Mouse (Mus musculus) kidney, postnatal 4 days (tissue): Measurements from ENCODE around the gene Gm10322.
A peak's percentile ranks its signal among the peaks of the same experiment; 100 is the strongest.

Source experiments
- DNase-seq, 2 experiments: peaks; one replicate each; pipeline ENCODE4 v3.0.0; 2021; ENCODE audit warnings: mixed read lengths in 2 of 2

Gene Gm10322

DNA sequence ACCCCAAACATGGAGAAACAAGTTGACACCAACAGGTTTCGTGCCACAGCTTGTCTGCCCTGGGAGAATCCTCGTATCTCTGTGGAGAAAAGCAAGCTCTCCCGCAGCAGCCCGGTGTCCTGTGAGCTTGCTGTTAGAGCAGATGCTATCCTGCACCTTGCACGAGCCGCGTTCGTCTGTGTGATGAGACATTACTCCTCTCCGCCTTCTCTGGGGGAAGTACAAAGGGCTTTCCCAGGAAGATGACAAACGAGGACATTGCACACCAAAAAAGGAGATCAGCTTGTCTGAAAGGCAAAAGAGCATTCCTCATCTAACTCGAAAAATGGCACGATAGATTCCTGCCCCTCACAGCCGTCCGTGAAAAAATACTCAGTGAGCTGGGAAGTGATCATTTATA lies 13.0 kb upstream of the Gm10322 start:
- no peak for DNase-seq

GRCm38 (mm10) chr10:59603843-59604242 lies 12.0 kb upstream of the Gm10322 start:
- DNase-seq, result peak in 1 of 2 experiments; percentile 46

DNA sequence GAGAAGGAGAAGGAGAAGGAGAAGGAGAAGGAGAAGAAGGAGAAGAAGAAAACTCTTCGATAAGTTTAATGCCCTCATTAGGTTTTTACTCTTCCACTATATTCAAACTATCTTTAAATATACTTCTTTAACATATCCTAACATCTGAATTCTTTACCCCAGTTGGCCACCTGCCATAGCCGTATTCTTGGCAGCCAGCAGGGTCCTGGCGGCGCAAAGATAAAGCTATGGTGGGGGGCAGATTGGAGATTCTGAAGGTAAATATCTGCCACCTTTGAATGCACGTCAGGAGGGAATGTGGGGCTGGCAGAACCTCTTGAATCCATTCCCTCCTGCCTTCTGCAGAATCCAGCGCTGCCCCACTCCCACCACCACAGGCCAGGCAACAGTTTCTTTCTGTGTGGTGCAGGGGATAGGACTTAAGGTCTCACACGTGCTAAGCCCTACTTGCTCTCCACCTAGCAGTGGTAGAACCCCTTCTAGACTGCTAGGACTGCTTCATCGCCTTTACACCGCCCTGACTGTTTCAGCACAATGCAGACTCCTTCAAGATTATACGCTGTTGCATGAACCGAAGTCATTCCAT lies 10.9 kb upstream of the Gm10322 start:
- DNase-seq, result no peak

- no peak for DNase-seq
Observed at GRCm38 (mm10) chr10:59613276-59613675, 2.6 kb upstream of the Gm10322 start.

GRCm38 (mm10) chr10:59614141-59614540 lies 1.7 kb upstream of the Gm10322 start:
- no peak for DNase-seq

GRCm38 (mm10) chr10:59615411-59615810 lies 452 bp upstream of the Gm10322 start:
- DNase-seq, result no peak

DNA sequence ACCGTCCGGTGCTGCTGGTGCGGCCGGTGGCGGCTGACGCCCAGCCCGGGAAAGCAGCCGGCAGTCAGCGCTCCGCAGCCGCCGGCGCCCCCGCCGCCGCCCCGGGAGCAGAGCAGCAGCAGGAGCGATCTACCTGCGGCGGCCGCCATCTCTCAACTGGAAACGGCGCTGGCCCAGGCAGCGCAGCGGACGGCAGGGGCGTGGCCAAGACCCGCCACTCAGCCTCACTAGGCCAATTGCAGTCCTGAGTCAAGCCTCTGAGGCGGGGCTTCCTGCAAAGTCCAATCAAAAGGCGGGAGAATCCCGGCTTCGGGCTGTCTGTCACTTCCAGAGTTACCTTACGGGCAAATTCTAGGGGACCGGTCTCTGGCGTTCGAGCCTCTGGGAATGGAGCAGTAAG lies 659 bp downstream of the Gm10322 start, which contains the start of gene Mcu:
TSS of gene Mcu (minus strand) at position 171 of the 400 bp plus-strand sequence.
- DNase-seq, result peak; percentile 98

DNA sequence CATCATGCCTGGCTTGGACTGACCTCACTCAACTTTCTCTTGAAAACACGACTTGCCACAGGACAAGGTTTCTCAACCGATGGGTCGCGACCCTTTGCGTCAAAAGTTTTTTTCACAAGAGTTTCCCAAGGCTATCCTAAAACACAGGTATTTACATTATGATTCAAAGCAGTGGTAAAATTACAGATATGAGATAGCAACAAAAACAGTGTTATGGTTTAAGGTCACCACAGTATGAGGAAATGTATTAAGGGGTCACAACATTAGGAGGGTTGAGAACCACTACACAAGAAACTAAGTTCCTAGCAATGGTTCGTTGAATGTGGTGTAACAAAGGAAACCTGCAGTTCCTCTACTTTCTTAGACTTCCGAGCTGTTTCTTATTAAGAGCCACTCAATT lies 1.9 kb downstream of the Gm10322 start:
- no peak for DNase-seq

- no peak for DNase-seq
Observed at GRCm38 (mm10) chr10:59621355-59621754, 5.5 kb downstream of the Gm10322 start.

DNA sequence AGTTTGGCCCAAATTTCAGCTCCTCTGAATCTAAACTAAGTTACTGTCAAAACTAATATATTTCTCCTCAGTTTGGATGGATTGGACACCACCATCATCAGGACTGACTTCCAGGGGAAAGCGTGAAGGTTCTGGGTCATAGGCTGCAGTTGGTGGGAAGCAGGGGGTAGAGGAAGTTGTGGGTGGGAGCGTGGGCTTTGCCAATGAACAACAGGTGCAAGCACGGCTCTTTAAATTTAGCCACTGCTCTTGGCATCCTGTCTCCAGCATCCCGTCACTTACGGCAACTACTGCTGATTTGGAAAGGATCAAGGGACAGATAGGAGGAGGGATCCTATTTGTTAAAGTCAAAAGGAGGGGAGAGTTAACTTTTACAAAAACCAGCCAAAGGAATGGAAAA lies 7.6 kb downstream of the Gm10322 start:
- no peak for DNase-seq

DNA sequence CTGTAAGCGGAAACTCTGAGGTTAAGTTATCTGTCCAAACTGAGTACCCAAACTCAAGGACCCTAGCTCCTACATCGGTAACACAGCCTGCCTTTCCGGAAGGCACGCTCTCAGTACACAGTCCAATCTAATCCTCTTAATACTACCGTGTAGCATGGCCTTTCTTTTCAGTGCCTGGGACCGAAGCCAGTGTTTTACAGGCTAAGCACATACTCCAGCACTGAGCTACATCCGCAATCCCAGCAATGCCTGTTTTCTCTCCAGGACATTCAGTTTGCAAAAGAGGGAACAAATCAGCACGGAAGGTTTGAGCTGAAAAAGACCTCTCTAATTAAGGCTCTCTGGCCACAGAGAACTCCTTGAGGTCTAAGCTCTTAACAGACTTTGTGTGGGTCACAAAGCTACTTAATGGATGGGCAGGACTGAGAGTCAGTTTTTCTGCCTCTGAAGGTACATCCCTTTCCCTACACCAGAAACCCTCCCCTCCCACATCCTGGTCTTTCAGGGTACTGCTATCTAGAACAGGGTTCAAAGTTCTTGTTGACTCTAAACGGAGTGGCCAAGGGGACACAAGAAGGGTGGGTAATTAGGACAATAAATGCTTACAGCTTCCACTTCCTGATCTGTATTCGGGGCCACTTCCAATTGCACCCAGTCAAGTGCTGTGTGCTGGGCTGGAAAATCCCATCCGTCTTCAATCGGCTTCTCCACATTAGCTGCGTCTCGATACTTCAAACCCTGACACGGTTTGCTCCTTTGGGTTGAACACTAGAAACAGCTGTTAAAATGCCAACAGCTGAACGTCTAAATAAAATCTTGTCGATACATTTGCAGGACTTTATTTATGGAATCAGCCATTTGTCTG lies 13.0 kb downstream of the Gm10322 start:
- no peak for DNase-seq

- no peak for DNase-seq
Observed at GRCm38 (mm10) chr10:59629506-59629782, 13.6 kb downstream of the Gm10322 start.

- DNase-seq, result no peak
Observed at GRCm38 (mm10) chr10:59636048-59636447, 20.2 kb downstream of the Gm10322 start.

DNA sequence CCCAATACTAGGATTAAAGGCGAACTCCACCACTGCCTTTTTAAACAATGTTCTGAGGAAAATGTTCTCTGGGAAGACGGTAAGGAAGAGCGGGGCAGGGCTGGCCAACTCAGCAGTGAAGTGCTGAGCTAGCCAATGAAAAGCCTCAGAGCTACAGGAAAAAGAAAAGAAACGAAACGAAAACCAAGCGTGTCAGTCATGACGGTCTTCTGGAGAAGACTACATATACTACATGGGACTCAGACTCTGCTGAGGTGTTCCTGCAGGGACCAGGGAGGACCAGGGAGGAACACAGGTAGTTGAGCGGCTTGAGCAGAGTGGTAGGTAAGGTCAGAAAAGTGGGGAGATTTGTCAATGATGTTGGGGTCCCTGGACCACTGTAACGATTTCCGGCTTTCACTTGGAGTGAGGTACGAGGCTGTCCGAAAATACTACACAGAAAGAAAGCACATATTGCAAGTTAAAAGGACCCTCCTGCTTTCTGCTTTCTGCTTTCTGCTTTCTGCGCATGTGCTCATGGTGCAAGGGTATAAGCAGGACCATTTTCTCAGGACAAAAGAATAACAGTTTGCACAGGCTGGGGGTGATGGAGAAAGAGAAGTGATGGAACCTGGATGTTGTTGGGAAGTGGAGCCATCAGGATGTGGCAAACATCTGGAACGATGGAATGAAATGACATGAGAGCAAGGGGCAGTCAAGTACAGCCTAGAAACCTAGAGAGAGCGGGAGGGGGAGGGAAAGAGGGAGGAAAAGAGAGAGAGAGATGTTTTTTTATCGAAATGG lies 21.1 kb downstream of the Gm10322 start:
- DNase-seq, result peak in 1 of 2 experiments; percentile 31

- DNase-seq, result no peak
Observed at GRCm38 (mm10) chr10:59637596-59638124, 21.8 kb downstream of the Gm10322 start.

DNA sequence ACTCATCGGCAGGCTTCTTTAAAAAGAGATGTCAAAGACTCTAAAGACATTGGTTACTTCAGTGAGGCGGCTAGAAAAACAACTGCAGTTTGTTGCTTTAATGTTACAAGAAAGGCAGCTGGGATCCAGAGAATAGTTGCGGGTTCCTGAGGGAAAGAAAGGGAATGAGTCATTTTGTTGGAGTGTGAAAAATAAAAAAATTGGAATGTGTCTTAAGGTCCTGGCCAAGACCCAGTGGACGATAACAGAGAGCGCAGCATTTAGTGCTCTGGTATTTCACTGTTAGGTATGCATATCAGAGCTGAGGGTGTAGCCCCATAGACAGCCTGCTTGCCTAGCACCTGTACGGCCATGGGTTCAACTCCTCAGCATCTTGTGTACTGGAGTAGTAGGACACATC lies 22.7 kb downstream of the Gm10322 start:
- DNase-seq, result no peak

DNA sequence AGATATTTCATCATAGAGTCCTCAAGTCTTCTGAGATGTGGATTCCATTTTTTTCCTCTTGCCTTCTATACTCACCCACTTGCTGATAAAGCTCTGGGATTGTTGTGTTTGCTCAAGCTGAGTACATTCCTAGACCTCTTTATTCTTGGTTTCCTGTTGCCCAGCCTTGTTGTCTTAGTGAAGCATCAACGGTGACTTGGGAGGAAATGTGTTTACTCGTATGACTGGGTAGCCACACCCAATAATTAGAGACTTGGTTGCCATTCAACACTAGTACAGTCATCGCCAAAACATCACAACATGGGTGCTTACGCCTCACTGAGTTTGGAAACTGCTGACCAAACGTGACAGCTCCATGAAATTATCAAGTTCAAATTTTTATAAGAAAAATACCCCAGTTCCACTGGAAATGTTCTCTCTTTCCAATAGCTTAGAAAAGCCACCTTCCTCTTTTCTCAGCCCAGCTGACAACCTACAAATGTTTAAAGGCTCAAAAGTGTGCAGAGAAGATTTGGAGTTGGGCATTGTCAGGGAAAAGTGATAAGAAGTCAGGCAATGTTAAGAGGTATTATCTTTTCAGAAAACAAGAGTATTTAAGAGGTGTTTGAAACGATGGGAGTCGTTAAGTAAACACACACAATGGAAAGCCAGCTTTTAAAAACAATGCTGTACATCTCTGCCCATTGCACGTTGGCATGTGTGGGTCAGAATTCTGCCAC lies 27.0 kb downstream of the Gm10322 start:
- DNase-seq, result no peak

GRCm38 (mm10) chr10:59643645-59644044 lies 27.8 kb downstream of the Gm10322 start:
- no peak for DNase-seq

- DNase-seq, result no peak
Observed at GRCm38 (mm10) chr10:59644710-59645109, 28.8 kb downstream of the Gm10322 start.

GRCm38 (mm10) chr10:59645153-59645552 lies 29.3 kb downstream of the Gm10322 start:
- no peak for DNase-seq

GRCm38 (mm10) chr10:59646821-59647378 lies 31.0 kb downstream of the Gm10322 start:
- no peak for DNase-seq

GRCm38 (mm10) chr10:59656799-59657198 lies 40.9 kb downstream of the Gm10322 start:
- no peak for DNase-seq
